Mouse (Mus musculus): ENCODE results near the gene Gpr82. TPM values are rescaled to one million over a fixed set of nuclear protein-coding genes. Genes with fewer than 3 reads are reported as not detected.

Gene Gpr82
- polyA plus RNA-seq, 1 experiment from 2014 or later, result 0.67 TPM

DNA sequence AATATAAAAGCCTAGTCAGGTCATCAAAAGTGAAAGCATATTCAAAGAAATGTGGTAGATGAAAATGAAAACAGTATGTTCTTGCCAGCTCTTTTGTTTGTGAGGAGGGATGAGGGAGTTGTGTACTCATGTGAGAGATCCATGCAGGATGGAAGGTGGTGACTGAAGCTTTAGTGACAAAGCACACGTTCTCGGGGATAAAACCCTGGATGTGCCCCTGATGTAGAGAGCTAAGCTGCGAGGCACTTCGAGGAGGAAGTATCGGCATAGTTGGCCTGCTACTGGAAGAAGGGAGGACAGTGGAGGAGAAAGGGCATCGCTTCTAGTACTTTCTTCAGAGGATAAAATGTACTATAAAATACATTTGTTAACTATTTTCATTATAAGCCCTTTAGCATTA, 5.3 kb upstream of the Gpr82 start:
- 84% methylated on average over 6 of the region's 6 CpGs for WGBS
- H3K9me3 ChIP-seq (replicated peaks), result no peaks in the 10 kb centered on the region
- ATAC-seq (ENCODE audit: low FRiP score), result no peak
- no peak overlapping the region for H3K4me2 ChIP-seq (replicated peaks)
- H3K4me1 ChIP-seq, result no peaks in the 10 kb centered on the region
- H3K36me3 ChIP-seq, result no peaks in the 10 kb centered on the region
- no peak overlapping the region for H3K9ac ChIP-seq
- H3K27ac ChIP-seq, result no peak overlapping the region
- H3K27me3 ChIP-seq, result no peaks in the 10 kb centered on the region; the same call in 1 of the 2 replicates
- H3K4me3 ChIP-seq, result no peak overlapping the region

DNA sequence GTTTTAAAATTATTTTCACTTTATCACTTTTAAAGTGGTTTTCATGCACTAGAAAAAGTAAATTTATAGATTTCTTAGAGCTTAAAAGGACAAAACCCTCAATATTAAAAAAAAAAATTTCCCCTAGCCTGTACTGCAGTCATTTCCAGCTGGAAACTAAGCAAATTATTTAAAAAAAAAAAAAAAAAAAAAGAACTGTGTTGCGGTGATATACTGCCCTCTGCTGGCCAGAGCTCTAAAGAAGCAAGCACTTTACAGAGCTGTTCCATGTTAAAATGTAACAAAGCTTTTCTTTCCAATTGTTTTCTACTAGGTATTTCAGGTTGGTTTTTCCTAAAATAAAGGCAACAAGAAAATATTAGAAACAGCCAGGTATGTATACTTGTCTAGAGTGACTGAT, 4.4 kb upstream of the Gpr82 start:
- H3K9ac ChIP-seq, result no peak overlapping the region
- H3K27me3 ChIP-seq, result no peaks in the 10 kb centered on the region; the same call in 1 of the 2 replicates
- H3K36me3 ChIP-seq, result no peaks in the 10 kb centered on the region
- H3K4me3 ChIP-seq, result no peak overlapping the region
- no peak overlapping the region for H3K4me2 ChIP-seq (replicated peaks)
- H3K27ac ChIP-seq, result no peak overlapping the region
- H3K4me1 ChIP-seq, result no peaks in the 10 kb centered on the region
- no peaks in the 10 kb centered on the region for H3K9me3 ChIP-seq (replicated peaks)
- no peak for ATAC-seq (ENCODE audit: low FRiP score)
- 6% methylated on average over 1 of the region's 1 CpGs for WGBS

DNA sequence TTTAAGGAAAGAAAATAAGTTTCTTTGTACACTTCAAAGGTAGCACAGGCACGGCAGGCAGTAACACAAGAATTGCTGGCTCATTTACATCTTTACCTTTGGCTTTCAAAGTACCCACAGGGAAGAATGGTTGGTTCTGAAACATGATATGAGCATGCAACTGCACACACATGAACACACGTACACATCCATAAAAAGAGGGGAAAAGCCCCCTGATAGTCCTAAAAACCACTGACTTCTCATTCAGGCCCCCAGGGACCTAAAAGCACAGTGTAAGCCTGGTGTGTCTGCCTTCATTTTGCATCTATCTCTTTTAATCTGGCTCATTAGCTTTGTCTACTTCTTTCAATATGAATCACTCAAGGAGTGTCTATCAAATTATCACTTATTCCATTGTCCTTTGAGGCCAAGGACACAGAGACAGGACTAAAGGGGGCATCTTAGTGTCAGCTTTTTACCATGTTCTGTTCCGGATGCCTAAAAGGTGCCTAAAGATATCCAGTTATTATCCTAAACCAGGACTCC, 2.5 kb upstream of the Gpr82 start:
- Histone ChIP-seq H3K4me2 (replicated peaks) (no peak overlapping the region), H3K36me3 (no peaks in the 10 kb centered on the region), H3K27ac (no peak overlapping the region), H3K4me3 (no peak overlapping the region), H3K4me1 (no peaks in the 10 kb centered on the region), H3K27me3 (no peaks in the 10 kb centered on the region; the same call in 1 of the 2 replicates), H3K9ac (no peak overlapping the region), H3K9me3 (replicated peaks) (no peaks in the 10 kb centered on the region)
- 77% methylated on average over 3 of the region's 3 CpGs for WGBS
- no peak for ATAC-seq (ENCODE audit: low FRiP score)

DNA sequence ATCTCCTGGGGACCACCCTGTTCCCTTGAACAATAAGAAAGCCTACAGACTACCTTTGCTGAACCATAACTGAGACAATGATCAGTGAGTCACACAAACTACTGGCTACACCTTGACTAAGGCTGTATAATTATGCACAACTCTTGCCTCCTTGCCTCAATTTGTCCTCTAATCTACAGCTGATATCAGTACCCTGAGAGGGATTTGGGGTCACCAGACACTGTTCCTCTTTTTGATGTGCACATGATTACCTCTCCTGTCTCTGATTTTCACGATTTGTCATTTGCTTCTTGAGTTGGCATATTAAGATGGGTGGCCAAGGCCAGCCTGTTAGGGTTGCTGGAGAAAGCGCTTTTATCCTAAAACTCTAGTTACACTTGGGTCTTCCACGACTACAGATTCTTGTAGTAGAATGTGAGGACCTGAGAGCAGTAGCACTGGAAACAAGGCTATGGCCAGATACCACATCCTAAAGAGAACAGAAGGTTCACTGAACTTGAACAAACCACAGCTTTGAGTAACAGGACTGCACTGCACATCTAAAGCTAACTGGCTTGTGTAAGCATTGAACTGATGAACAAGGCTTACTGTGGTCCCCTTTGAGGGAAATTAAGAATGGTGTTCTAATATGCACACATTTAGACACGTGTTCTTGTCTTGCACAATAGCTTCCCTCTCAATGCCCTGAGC, 1.8 kb upstream of the Gpr82 start:
- Histone ChIP-seq H3K4me2 (replicated peaks) (no peak overlapping the region), H3K27me3 (no peaks in the 10 kb centered on the region; the same call in 1 of the 2 replicates), H3K4me1 (no peaks in the 10 kb centered on the region), H3K4me3 (no peak overlapping the region), H3K36me3 (no peaks in the 10 kb centered on the region), H3K9me3 (replicated peaks) (no peaks in the 10 kb centered on the region), H3K9ac (no peak overlapping the region), H3K27ac (no peak overlapping the region)
- WGBS, result 69% methylated on average over 4 of the region's 4 CpGs
- no peak for ATAC-seq (ENCODE audit: low FRiP score)

DNA sequence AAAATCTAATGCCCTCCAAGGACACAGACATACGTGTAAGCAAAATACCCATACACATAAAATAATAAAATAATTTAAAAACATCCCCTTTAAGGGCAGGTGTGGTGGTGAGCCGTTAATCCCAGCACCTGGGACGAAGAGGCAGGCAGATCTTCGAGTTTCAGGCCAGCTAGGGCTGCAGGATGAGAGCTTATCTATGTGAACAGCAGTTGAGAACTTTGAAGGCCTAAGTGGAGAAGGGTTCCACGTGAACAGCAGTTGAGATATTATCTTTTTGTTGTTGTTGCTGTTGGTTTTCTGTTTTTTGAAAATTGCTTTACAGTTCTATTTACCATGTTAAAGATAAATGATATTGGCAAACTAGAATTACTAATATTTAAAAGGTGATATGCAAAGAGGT, 7.7 kb downstream of the Gpr82 start:
- no peak for ATAC-seq (ENCODE audit: low FRiP score)
- WGBS, result 80% methylated on average over 5 of the region's 5 CpGs

DNA sequence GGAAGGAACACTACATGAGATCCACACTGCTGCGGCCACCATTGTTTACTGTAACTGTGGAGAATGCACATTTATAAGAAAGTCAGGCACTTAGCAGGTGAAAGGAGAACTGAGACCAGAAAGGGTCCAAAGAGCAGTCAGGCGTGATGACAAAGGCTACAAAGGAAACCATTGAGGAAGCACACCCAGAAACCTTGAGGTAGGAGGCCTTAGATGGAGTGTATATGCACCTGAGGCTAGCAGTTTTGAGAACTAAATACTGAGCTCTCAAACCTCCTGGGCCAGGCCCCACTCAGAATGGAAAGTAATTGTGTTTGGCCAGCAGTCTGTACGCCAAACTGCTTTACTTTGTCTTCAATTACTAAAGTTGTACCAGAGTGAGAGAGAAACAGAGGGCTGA, 9.2 kb downstream of the Gpr82 start:
- no peaks in the 10 kb centered on the region for H3K27me3 ChIP-seq
- H3K27ac ChIP-seq, result no peak overlapping the region
- no peak overlapping the region for H3K9ac ChIP-seq
- no peak overlapping the region for H3K4me3 ChIP-seq
- H3K9me3 ChIP-seq (replicated peaks), result no peaks in the 10 kb centered on the region
- H3K36me3 ChIP-seq, result no peaks in the 10 kb centered on the region
- no peak for ATAC-seq (ENCODE audit: low FRiP score)
- 58% methylated on average over 3 of the region's 3 CpGs for WGBS
- H3K4me1 ChIP-seq, result no peaks in the 10 kb centered on the region
- no peak overlapping the region for H3K4me2 ChIP-seq (replicated peaks)

More for the DNA sequence above, 7.7 kb downstream of the Gpr82 start:
- Histone ChIP-seq H3K36me3 (no peaks in the 10 kb centered on the region), H3K4me3 (no peak overlapping the region), H3K27me3 (no peaks in the 10 kb centered on the region), H3K27ac (no peak overlapping the region), H3K9me3 (replicated peaks) (no peaks in the 10 kb centered on the region), H3K9ac (no peak overlapping the region), H3K4me1 (no peaks in the 10 kb centered on the region), H3K4me2 (replicated peaks) (no peak overlapping the region)

DNA sequence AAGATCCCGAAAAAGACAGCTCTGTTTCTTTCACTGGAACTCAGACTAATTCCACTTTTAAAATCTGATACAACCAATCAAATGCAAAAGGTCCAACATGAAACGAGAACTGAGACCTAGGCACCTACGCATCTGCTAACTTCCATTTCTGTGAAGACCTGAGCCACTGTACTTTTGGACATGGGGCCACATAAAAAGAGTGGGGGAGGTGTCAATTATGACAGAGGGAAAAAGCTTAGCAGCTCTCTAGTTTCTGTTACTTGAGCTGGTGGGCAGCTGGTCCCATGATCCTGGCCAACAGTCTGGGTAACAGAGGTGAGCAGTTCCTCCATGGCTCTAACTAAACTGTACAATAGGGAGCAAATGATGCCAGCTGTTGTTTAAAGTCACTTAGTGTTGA, 11.8 kb downstream of the Gpr82 start:
- Histone ChIP-seq H3K4me1 (no peaks in the 10 kb centered on the region), H3K9ac (no peak overlapping the region), H3K27me3 (no peaks in the 10 kb centered on the region), H3K27ac (no peak overlapping the region), H3K4me2 (replicated peaks) (no peak overlapping the region), H3K36me3 (no peaks in the 10 kb centered on the region), H3K9me3 (replicated peaks) (no peaks in the 10 kb centered on the region), H3K4me3 (no peak overlapping the region)
- no peak for ATAC-seq (ENCODE audit: low FRiP score)
- 88% methylated on average over 3 of the region's 3 CpGs for WGBS

DNA sequence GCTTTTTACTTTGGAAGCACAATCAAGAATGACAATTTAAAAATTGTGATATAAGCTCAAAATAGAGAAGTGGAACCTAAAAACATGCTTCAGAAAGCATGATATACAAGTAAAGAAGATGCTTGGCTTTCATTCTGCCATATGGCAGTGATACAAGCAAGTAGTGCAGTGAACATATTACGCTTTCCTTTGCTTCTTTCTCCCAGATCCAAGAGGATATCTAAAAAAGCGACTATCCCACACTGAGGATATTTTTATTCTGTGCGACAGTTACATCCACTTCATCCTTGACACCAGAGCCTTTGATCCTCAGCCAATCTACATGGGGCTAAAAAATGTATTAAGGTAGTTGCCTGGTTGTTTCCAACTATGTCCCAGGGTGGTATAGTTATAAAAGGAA, 20.6 kb downstream of the Gpr82 start:
- H3K27ac ChIP-seq, result no peak overlapping the region
- no peak for ATAC-seq (ENCODE audit: low FRiP score)
- no peak overlapping the region for H3K4me3 ChIP-seq
- H3K9ac ChIP-seq, result no peak overlapping the region
- H3K9me3 ChIP-seq (replicated peaks), result no peaks in the 10 kb centered on the region
- 93% methylated on average over 3 of the region's 3 CpGs for WGBS
- H3K36me3 ChIP-seq, result no peaks in the 10 kb centered on the region
- no peaks in the 10 kb centered on the region for H3K4me1 ChIP-seq
- H3K27me3 ChIP-seq, result no peaks in the 10 kb centered on the region
- no peak overlapping the region for H3K4me2 ChIP-seq (replicated peaks)

DNA sequence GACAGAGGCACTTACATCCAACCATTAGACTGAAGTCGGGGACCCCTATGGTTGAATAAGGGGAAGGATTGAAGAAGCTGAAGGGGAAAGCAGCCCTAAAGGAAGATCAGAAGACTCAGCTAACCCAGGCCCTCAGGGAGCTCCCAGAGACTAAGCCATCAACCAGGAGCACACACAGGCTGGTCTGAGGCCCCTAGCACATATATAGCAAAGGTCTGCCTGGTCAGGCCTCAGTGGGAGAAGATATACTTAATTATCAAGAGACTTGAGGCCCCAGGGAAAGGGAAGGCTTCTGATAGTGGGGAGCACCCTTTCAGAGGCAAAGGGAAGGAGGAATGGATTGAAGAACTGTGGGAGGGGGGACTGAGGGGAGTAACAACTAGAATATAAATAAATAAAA, 25.4 kb downstream of the Gpr82 start:
- H3K36me3 ChIP-seq, result no peaks in the 10 kb centered on the region
- ATAC-seq (ENCODE audit: low FRiP score), result no peak
- WGBS, result 84% methylated on average over 1 of the region's 1 CpGs

DNA sequence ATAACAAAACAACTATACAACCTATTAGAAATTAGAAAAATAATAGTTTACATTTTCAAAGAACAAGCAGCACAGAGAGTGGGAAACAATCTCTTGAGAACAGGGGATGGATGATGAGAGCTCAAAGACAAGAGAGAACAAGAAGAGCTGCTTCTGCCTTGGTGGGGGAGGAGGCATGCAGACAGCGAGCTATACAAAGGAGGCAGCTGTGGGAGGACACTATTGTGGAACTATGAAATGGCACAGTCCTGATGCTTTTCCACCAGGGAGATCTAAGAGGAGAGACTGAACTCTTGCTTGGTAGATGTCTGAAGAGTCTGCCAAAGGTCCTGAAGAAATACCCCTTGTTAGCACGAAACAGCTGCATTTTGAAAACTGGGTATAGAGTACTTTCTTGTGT, 27.2 kb downstream of the Gpr82 start:
- no peak overlapping the region for H3K4me2 ChIP-seq (replicated peaks)

More for the DNA sequence above, 25.4 kb downstream of the Gpr82 start:
- Histone ChIP-seq H3K4me1 (no peaks in the 10 kb centered on the region), H3K27ac (no peak overlapping the region), H3K9me3 (replicated peaks) (no peaks in the 10 kb centered on the region), H3K27me3 (no peaks in the 10 kb centered on the region), H3K9ac (no peak overlapping the region), H3K4me2 (replicated peaks) (no peak overlapping the region), H3K4me3 (no peak overlapping the region)

DNA sequence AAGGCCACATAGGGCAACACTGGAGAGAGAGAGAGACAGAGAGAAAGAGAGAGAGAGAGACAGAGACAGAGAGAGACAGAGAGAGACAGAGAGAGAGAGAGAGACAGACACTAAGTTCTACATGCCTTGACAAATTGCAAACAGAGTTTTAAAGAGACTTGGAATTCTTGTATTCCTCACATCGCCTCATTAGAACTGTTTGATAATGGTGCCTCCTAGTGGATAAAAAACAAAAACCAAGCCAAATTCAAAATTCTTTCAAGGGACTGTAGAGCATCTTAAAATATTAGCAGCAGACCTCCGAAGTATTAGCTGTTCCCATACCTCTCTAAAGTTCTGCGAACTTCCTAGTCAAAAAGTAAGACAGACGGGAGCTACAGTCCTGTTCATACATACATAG, 30.7 kb downstream of the Gpr82 start:
- Histone ChIP-seq H3K4me1 (no peaks in the 10 kb centered on the region), H3K4me3 (no peak overlapping the region), H3K36me3 (no peaks in the 10 kb centered on the region), H3K27me3 (no peaks in the 10 kb centered on the region), H3K27ac (no peak overlapping the region), H3K9me3 (replicated peaks) (no peaks in the 10 kb centered on the region), H3K9ac (no peak overlapping the region), H3K4me2 (replicated peaks) (no peak overlapping the region)
- no peak for ATAC-seq (ENCODE audit: low FRiP score)
- WGBS, result 84% methylated on average over 4 of the region's 4 CpGs

More for the DNA sequence above, 27.2 kb downstream of the Gpr82 start:
- Histone ChIP-seq H3K36me3 (no peaks in the 10 kb centered on the region), H3K9ac (no peak overlapping the region), H3K9me3 (replicated peaks) (no peaks in the 10 kb centered on the region), H3K4me1 (no peaks in the 10 kb centered on the region), H3K27me3 (no peaks in the 10 kb centered on the region), H3K27ac (no peak overlapping the region), H3K4me3 (no peak overlapping the region)
- ATAC-seq (ENCODE audit: low FRiP score), result peak; percentile 46; the same call in 1 of the 2 replicates
- 62% methylated on average over 2 of the region's 2 CpGs for WGBS

DNA sequence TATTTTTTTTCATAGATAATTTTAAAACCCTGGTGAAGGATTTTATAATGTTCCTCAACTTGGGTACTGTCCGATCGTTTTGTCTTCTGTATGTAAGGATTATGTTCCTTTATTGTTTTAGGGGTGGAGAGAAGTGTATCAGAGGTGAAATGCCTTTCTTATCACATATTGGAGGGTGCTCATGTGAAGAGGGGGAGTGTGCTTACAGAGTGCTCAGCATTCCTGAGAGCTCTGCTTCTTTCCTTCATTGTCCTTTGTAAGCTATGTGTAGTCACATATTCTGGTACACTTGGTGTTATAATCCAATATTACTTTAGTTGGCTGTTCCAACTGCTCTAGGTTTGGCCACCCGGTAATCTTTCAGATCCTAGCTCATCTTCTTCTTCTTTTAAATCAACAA, 39.5 kb downstream of the Gpr82 start:
- WGBS, result 87% methylated on average over 3 of the region's 3 CpGs
- no peak for ATAC-seq (ENCODE audit: low FRiP score)
- H3K27ac ChIP-seq, result no peak overlapping the region

DNA sequence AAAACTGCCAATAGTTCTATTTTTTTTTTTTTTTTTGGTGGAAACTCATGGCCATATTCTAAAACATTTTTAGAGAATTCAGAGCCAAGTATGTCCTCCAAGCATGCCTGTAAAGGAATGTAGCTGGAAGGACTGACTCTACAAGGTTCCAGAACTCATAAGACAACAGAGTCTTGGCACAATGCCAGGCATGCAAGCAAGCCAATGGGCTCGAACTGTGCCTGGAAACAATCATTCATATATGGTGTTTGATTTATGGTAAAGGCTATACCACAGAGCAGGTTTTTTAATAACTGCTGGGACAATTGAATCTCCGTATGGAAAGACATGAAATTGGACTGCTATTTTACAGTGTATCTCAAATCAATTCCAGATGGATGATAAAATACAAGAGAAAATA, 43.9 kb downstream of the Gpr82 start:
- ATAC-seq (ENCODE audit: low FRiP score), result no peak
- Histone ChIP-seq H3K4me3 (no peak overlapping the region), H3K4me2 (replicated peaks) (no peak overlapping the region), H3K27ac (no peak overlapping the region), H3K4me1 (no peaks in the 10 kb centered on the region), H3K27me3 (no peaks in the 10 kb centered on the region), H3K9me3 (replicated peaks) (no peaks in the 10 kb centered on the region), H3K36me3 (no peaks in the 10 kb centered on the region), H3K9ac (no peak overlapping the region)
- WGBS, result 59% methylated on average over 2 of the region's 2 CpGs

More for the DNA sequence above, 39.5 kb downstream of the Gpr82 start:
- no peaks in the 10 kb centered on the region for H3K27me3 ChIP-seq
- no peaks in the 10 kb centered on the region for H3K4me1 ChIP-seq
- no peak overlapping the region for H3K4me2 ChIP-seq (replicated peaks)
- no peak overlapping the region for H3K9ac ChIP-seq
- no peak overlapping the region for H3K4me3 ChIP-seq
- no peaks in the 10 kb centered on the region for H3K36me3 ChIP-seq
- H3K9me3 ChIP-seq (replicated peaks), result no peaks in the 10 kb centered on the region
